Mouse (Mus musculus) heart, postnatal 14 days (tissue): ENCODE measurements around the gene Sfxn2. TPM values are rescaled to one million over a fixed set of nuclear protein-coding genes. Genes with fewer than 3 reads are reported as not detected.
A peak's percentile ranks its signal among the peaks of the same experiment; 100 is the strongest.

Experiments
- DNase-seq, 2 experiments: peaks; one replicate each; pipeline ENCODE4 v3.0.0; 2021 to 2022
- intact Hi-C: fragments of 180-260 bp; cut with DNase I; formaldehyde crosslinking; loops from one replicate; pipeline ENCODE4 v1.15.1; 2025
- total RNA-seq, 2 experiments: library from RNA; stranded (reverse); gene quantifications; 2 replicates each; pipeline ENCODE4 v1.2.3; 2021

Gene Sfxn2
- total RNA-seq, 2 experiments from 2014 or later: 4.1 to 5.3 TPM

DNA sequence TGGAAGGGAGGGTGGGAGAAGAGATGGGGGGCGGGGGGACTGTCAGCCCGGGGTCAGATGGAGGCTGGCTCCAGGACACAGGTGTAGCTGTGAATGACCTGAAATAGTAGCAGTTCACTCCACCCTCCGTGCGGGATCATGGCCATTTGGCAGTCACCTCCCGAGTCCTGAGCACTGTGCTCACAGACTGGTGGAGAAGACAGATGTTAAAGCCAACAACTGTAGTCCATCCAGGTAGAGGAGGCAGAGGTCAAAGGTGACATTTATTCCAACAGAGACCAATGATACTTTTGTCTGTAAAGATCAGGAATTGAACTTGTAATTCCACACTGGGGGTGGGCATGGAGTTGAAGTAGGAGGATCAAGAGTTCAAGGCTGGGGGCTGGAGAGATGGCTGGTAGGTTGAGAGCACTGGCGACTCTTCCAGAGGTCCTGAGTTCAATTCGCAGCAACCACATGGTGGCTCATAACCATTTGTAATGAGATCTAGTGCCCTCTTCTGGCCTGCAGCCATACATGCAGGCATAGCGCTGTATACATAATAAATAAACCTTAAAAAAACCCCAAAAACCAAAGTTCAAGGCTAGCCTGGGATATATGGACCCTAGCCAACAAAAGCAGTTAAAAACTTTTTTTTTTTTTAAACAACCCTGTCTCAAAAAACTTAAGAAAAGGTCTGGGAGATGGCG lies 19.7 kb downstream of the Sfxn2 start:
- intact Hi-C loops: no loop called here
- no peak for DNase-seq

- intact Hi-C loops: no loop called here
- no peak for DNase-seq
These were observed 25.0 kb downstream of the Sfxn2 start for GRCm38 (mm10) chr19:46598187-46598586.

- peak; percentile 94 to 96 for DNase-seq
- intact Hi-C loops: no loop called here
These were observed 25.6 kb downstream of the Sfxn2 start, which contains the start of gene Wbp1l for GRCm38 (mm10) chr19:46598720-46599252. TSS of gene Wbp1l (plus strand) at chr19:46599084.

- peak in 1 of 2 experiments; percentile 34 for DNase-seq
- intact Hi-C loops: no loop called here
These were observed 26.5 kb downstream of the Sfxn2 start for GRCm38 (mm10) chr19:46599375-46600256.

DNA sequence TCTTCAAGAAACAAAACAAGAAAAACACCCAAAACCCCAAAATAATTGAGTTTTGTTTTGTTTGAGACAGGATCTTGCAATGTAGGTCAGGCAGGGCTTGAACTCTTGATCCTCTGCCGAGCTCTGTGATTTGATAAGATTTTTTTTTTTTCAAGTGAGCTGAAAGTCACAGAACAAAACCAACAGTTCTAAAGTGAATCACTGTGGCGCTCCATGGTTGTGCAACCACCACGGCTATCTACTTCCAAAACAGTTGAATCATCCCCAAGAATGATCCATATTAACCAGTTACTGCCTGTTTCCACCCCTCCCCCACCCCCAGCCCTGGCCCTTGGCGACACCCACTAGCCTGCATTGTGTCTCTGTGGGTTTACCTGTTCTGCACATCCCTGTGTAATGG lies 27.2 kb downstream of the Sfxn2 start:
- DNase-seq: no peak
- intact Hi-C loops: no loop called here

DNA sequence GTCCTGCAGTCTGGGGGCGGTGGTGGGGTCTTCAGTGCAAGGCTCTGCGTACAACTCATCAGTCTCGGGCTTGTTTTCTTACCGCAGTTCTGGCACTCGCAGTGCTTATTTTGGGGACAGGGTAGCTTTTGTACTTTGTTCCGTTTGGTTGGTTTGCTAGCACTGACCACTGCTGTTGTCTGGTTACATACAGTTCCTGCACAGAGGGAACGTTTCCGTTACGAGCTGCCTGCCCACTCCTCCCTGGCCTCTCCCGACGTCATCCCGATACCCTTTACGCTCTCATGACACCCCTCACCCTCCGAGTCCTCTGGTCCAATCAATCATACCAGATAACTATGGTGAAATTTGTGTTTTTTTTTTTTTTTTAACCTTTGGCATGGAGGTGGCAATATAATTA lies 28.3 kb downstream of the Sfxn2 start:
- no peak for DNase-seq
- intact Hi-C loops: no loop called here

DNA sequence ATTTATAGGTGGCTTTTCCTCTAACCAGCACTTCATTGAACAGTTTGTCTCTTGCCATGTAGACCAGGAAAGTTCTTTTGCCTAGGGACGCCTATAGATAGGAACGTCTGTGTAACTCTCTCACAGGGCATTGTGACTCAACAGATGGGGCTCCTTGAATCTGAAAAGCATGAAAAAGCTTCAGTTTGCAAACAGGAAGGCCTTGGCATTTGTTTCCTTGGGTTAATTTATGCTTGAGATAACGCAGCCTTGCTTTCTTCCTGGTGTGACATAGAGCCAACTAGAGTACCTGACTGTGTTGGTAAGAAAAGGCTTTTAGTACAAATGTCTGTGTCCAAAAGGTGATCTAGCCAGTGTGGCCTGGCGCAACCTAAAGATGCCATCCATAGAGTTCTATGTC lies 29.2 kb downstream of the Sfxn2 start:
- intact Hi-C loops: no loop called here
- no peak for DNase-seq

DNA sequence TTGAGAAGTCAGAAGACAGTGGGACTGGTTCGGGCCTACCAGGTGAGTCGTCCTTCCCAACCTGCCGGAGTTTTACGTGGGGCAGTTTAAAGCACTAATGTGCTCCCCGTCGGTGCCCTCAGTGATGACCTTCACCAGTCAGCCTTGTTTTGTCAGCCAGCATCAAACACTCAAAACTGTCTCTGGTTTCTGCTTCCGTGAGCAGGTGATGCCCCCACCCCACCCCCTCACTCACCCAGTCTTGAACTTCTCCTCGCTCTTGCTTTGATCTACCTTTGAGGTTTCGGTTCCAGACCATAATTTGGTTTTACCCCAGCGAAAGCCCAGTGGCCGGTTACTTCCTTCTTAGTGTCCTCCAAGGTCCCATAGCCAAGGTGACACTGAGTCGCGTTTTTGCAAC lies 33.6 kb downstream of the Sfxn2 start:
- intact Hi-C loops: loop anchor here (2.0 kb wide), 1 partner anchor 40 kb away; no protein-coding TSS in a partner anchor
- DNase-seq: no peak

DNA sequence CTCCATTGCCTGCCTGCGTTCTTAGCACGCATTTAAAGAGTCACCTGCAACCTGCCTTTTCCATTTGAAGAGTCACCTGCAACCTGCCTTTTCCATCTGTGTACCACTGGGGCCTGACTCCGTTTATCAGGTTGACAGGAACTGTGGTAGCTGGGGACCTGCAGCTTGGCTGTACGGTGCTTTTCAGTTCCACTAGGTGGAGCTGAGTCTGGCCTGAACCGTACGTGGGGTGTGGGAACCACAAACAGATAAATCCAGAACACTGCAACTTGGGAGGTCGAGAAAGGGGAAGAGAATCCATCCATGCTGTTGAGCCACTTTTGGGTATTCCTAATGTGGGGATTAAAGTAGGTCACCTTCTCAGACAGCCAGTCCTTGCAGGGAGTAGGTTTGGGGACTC lies 34.3 kb downstream of the Sfxn2 start:
- intact Hi-C loops: loop anchor here (2.0 kb wide), 1 partner anchor 39 kb away; no protein-coding TSS in a partner anchor

DNA sequence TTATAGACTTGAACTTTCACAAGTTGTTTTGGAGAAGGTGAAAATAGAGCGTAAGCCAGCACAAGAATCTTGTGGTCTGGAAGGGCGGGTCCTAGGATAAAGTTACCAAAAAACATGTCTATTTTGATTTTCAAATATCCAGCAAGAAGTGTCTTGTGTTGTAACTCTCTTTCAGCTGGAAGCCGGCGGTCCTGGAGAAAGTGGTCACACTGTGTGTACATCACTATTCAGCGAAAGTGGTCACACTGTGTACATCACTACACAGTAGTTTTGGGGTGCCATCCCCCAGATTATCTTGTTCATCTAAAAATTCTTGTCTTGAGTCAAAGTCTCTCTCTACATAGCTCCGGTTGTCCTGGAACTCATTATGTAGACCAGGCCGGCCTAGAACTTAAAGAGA lies 35.0 kb downstream of the Sfxn2 start:
- intact Hi-C loops: no loop called here
- no peak for DNase-seq

More for the DNA sequence above, 34.3 kb downstream of the Sfxn2 start:
- DNase-seq: peak; percentile 43 to 44

- DNase-seq: no peak
- intact Hi-C loops: no loop called here
These were observed 43.2 kb downstream of the Sfxn2 start for GRCm38 (mm10) chr19:46616378-46616777.

- DNase-seq: no peak
- intact Hi-C loops: no loop called here
These were observed 44.2 kb downstream of the Sfxn2 start for GRCm38 (mm10) chr19:46617361-46617760.

DNA sequence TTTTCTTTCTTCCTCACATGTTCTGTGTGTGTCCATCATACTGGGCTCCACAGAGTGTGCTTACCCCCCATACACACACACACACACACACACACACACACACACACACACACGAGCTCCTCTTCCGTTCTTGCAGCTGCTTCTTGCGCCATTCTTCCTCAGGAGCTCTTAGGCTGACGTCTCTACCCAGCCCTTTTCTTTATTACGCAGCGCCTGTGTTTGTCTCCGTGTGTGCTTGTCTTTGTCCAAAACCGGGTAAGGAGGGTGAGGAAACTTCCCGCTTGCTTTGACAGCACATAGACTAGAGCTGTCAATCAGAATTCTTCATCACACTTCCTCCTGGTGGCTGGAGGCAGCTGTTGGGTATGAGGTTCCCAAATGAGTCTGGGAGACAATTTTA lies 45.2 kb downstream of the Sfxn2 start:
- intact Hi-C loops: no loop called here
- DNase-seq: no peak

DNA sequence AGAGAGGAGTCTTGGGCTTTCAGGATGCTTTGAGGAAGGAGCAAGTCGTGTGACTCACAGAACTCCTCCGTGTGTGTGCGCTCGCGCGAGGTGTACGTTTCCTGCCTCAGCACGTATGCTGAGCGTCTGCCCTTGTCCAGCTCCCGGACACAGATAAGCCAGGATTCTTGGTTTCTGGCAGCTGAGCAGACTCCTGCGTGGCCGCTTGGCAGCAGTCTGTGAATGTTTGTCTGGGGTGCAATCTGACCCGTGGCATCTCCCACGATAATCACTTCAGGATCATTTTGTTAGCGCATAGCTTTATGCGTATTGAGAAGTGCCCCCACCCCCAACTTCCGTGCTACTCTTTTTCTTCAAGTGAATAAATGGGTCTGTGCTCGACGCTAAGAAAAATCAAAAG lies 45.8 kb downstream of the Sfxn2 start:
- intact Hi-C loops: no loop called here
- peak; percentile 49 to 62 for DNase-seq

DNA sequence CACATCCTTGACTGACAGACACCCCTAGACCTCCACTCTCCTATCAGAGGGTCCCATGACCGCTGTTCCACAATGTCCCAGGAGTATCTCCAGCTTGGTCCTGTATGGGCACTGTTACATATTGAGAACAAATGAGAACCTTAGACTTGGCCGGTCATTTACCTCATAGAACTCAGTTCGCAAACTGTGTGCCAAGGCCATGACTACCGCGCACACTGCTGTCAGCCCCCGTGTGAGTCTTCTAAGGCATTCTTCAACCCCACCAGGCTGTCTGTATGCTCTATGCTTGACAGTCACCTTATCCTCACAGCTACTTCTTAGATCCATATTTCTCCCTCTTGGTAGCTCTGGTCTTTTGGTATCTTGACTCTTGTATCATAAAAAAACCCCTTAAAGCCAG lies 46.4 kb downstream of the Sfxn2 start:
- intact Hi-C loops: no loop called here
- DNase-seq: no peak

- intact Hi-C loops: no loop called here
- no peak for DNase-seq
These were observed 47.0 kb downstream of the Sfxn2 start for GRCm38 (mm10) chr19:46620016-46620808.

- no peak for DNase-seq
- intact Hi-C loops: no loop called here
These were observed 48.3 kb downstream of the Sfxn2 start for GRCm38 (mm10) chr19:46621236-46622183.

DNA sequence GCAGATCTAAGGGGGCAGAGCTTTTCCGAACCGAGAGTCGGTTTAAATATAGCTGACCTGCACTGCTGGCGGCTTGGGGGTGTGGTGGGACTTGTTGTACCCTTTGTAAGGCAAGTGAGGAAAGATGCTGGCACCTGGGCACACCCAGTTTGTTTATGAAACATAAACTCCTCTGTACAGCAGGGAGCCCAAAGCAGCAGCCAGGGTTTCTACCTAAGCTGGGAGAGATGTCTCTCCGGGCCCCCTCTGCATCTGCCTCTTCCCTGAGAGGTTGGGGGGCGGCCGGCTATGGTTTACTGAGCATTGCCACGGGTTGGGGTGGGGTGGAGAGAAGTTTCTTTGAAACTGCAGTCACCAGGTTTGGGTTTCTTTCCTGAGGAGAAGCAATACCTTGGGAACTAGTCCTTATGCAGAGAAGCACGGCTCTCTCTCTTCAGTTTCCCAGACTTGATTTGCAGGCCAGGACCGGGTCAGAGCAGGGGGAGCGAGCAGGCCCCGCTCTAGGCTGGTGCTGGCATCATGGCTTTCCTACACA lies 49.6 kb downstream of the Sfxn2 start:
- DNase-seq: no peak
- intact Hi-C loops: no loop called here

DNA sequence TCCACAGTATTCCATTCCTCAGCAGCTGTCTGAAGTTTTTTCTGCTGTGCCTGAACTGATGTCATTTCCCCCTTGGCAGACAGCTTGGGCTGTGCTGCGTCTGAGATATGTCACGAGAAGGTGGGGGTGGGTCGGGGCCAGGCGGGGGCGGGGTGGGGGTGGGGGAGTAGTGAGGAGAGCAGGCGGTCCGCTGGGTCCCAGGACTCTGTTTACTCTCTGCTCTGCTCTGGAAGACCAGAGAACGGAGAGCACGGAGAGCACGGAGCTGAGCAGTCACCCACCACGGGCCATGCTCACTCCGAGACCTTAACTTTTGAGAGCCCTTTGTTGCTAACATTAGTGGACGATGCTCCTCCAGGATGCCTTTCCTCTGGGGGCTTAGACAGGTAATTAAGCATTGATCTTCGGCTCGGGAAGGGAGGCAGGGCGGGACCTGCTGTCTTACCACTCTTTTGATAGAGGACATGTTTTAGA lies 50.1 kb downstream of the Sfxn2 start:
- intact Hi-C loops: no loop called here
- DNase-seq: peak; percentile 58 to 60
